Mouse (Mus musculus) neural tube, embryonic 10.5 days (tissue): ENCODE measurements around the gene Ntn1.

Experiments
- DNase-seq: peaks from one replicate; pipeline ENCODE4 v3.0.0-alpha.2; 2017; ENCODE audit warnings: low spot score; ENCODE audit errors: extremely low spot score

Ntn1 gene

GRCm38 (mm10) chr11:68407266-68407926 is 6.8 kb upstream of the Ntn1 start:
- DNase-seq, result no peak

- no peak for DNase-seq
These were observed 5.0 kb upstream of the Ntn1 start for GRCm38 (mm10) chr11:68405576-68405975.

- no peak for DNase-seq
These were observed 3.6 kb upstream of the Ntn1 start for GRCm38 (mm10) chr11:68404185-68404584.

GRCm38 (mm10) chr11:68401428-68401827 is 805 bp upstream of the Ntn1 start:
- DNase-seq, result no peak

GRCm38 (mm10) chr11:68400021-68400671 is 477 bp downstream of the Ntn1 start:
- peak; percentile 79 for DNase-seq

GRCm38 (mm10) chr11:68399548-68400020 is 1.0 kb downstream of the Ntn1 start:
- peak; percentile 85 for DNase-seq

GRCm38 (mm10) chr11:68398891-68399547 is 1.6 kb downstream of the Ntn1 start:
- no peak for DNase-seq

GRCm38 (mm10) chr11:68395546-68395945 is 5.1 kb downstream of the Ntn1 start:
- DNase-seq, result no peak

GRCm38 (mm10) chr11:68394749-68395148 is 5.9 kb downstream of the Ntn1 start:
- DNase-seq, result no peak

GRCm38 (mm10) chr11:68393897-68394490 is 6.6 kb downstream of the Ntn1 start:
- DNase-seq, result no peak

GRCm38 (mm10) chr11:68390381-68391287 is 10.0 kb downstream of the Ntn1 start:
- no peak for DNase-seq

GRCm38 (mm10) chr11:68389621-68390020 is 11.0 kb downstream of the Ntn1 start:
- DNase-seq, result peak; percentile 37

GRCm38 (mm10) chr11:68388655-68389015 is 12.0 kb downstream of the Ntn1 start:
- no peak for DNase-seq

- no peak for DNase-seq
These were observed 12.5 kb downstream of the Ntn1 start for GRCm38 (mm10) chr11:68387971-68388654.

GRCm38 (mm10) chr11:68387441-68387760 is 13.2 kb downstream of the Ntn1 start:
- DNase-seq, result no peak

GRCm38 (mm10) chr11:68386589-68387440 is 13.8 kb downstream of the Ntn1 start:
- peak; percentile 86 for DNase-seq

GRCm38 (mm10) chr11:68385921-68386588 is 14.6 kb downstream of the Ntn1 start:
- DNase-seq, result peak; percentile 74

- DNase-seq, result peak; percentile 73
These were observed 15.4 kb downstream of the Ntn1 start for GRCm38 (mm10) chr11:68385021-68385821.
